Mouse (Mus musculus) ES-Bruce4 (cell line): ENCODE measurements at regions not wholly inside any gene's neighbourhood (a gene's known extent, or its start where the extent isn't known, plus 50 kb on each side); places are given as distances from the start of the nearest gene placed in this dataset.

Source experiments
- H3K27ac ChIP-seq: 2 replicates; pipeline ENCODE4 v1.5.1; 2012; ENCODE audit warnings: low read length, inconsistent platforms; ENCODE audit not compliant: insufficient read depth
- H3K27me3 ChIP-seq: 2 replicates; pipeline ENCODE4 v1.6.1; 2012; ENCODE audit warnings: mild to moderate bottlenecking, low read length, inconsistent platforms; ENCODE audit not compliant: control insufficient read depth, poor library complexity, insufficient read depth, severe bottlenecking
- H3K36me3 ChIP-seq: 2 replicates; pipeline ENCODE4 v1.6.1; 2012; ENCODE audit warnings: inconsistent platforms, mild to moderate bottlenecking, low read length, moderate library complexity; ENCODE audit not compliant: control insufficient read depth, poor library complexity, insufficient read depth, severe bottlenecking
- H3K4me1 ChIP-seq: one replicate; pipeline ENCODE4 v1.8.1; 2011; ENCODE audit warnings: low read length; ENCODE audit not compliant: control insufficient read depth, insufficient read depth
- H3K4me3 ChIP-seq: 2 replicates; pipeline ENCODE4 v1.5.1; 2011; ENCODE audit warnings: low read depth, mild to moderate bottlenecking, low read length
- H3K9ac ChIP-seq: 2 replicates; pipeline ENCODE4 v1.6.1; 2012; ENCODE audit warnings: low read depth, mild to moderate bottlenecking, inconsistent platforms; ENCODE audit not compliant: poor library complexity, severe bottlenecking
- H3K9me3 ChIP-seq: replicated peaks from 2 replicates; pipeline ENCODE4 v1.6.1; 2012; ENCODE audit warnings: mild to moderate bottlenecking, low read length, inconsistent platforms; ENCODE audit not compliant: control insufficient read depth, poor library complexity, insufficient read depth, severe bottlenecking
- CTCF ChIP-seq: IDR thresholded peaks from one replicate; pipeline ENCODE4 v1.8.1; 2011; ENCODE audit warnings: low read depth, low read length
- EP300 ChIP-seq: IDR thresholded peaks from 2 replicates; pipeline ENCODE4 v1.6.1; 2011; ENCODE audit warnings: low read depth, low read length; ENCODE audit not compliant: insufficient read depth
- POLR2A ChIP-seq: IDR thresholded peaks from one replicate; pipeline ENCODE4 v1.8.1; 2011; ENCODE audit warnings: low read length; ENCODE audit not compliant: insufficient read depth

DNA sequence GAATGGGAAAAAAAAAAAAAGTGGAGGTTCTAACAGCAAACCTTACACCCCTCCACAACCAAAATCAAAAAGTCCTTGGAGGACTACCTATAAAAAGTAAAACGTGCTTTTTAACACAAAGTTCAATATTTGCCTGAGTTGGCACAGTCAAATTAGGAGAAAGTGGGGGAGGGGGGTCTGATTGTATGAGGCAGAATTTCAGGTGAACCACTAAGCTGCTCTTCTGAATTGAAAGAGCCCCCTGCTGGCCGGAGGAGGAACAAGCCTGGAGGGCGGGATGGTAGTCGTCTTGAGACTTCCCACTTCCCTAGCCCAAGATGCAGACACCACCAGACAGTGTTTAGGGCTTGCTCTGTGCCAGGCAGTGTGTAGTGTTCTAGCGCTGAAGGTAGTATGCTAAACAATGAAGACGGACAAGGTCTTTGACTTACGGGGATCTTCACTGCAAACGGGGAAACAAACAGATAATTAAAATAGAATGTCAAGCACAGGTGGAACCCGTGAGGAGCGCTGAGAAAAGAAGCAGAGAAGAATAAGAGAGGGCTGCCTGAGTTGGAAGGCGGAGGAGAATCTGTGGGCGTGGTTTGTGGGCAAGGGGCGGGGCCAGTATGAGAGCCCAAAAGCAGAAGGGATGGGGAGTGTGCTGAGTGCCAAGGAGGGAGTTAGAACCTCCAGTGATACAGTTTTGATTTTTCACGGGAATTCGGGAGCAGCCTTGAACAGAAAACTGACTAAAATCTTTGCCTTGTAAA lies 69.8 kb upstream of the Nfe2l3 start:
- no peaks in the 10 kb centered on the region for H3K9me3 ChIP-seq
- H3K36me3 ChIP-seq, result no peaks in the 10 kb centered on the region
- TF ChIP-seq CTCF (peak; percentile 61), POLR2A (no peak), EP300 (no peak)
- no peak overlapping the region for H3K27ac ChIP-seq
- no peak overlapping the region for H3K9ac ChIP-seq
- no peaks in the 10 kb centered on the region for H3K4me1 ChIP-seq
- H3K4me3 ChIP-seq, result peak overlapping the region; percentile 60
- no peaks in the 10 kb centered on the region for H3K27me3 ChIP-seq

DNA sequence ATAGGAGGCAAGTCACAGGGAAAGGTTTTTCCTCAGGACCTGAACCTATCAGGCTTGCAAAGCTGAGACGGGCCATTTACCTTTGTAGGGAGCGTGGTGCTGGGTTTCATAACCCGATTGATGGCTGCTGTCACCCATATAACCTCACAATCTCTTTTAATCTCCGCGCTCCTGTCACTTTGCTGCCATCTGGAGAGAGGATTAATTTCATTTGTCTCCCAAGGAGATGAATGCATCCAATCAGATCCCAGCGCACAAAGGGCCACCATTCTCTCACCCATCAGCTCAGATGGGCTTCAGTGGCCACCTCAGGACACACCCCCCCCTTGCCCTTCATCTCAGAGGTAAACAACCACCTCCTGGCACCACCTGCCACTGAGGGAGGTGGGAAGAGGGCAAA lies 67.7 kb upstream of the Nfe2l3 start:
- no peak overlapping the region for H3K4me3 ChIP-seq
- no peak for TF ChIP-seq POLR2A
- no peak for TF ChIP-seq CTCF
- TF ChIP-seq EP300, result no peak
- no peak overlapping the region for H3K9ac ChIP-seq
- no peaks in the 10 kb centered on the region for H3K4me1 ChIP-seq
- H3K9me3 ChIP-seq, result no peaks in the 10 kb centered on the region
- H3K27ac ChIP-seq, result no peak overlapping the region
- no peaks in the 10 kb centered on the region for H3K27me3 ChIP-seq
- H3K36me3 ChIP-seq, result no peaks in the 10 kb centered on the region

DNA sequence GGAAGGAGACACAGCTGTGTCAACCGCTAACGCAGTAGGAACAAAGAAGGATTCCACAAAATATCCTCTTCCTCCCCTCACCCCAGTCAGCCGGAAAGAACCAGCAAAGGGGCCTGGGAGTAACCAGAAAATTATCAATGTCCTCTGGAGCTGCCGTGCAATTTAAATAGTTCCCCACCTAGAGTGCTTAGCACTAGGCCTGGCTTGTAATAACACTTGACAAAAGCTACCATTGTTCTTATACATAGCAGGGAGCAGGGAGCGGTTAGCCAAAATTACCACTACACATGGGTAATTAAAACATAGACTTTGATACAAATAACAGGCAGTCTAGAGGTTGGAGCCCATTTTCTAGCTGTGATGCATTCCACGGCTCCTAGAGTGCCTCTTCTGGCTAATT lies 62.7 kb upstream of the Nfe2l3 start:
- Histone ChIP-seq H3K36me3 (no peaks in the 10 kb centered on the region), H3K4me3 (no peak overlapping the region), H3K9me3 (no peaks in the 10 kb centered on the region), H3K27me3 (no peaks in the 10 kb centered on the region), H3K4me1 (no peaks in the 10 kb centered on the region), H3K9ac (no peak overlapping the region), H3K27ac (no peak overlapping the region)
- TF ChIP-seq EP300, result no peak
- no peak for TF ChIP-seq POLR2A
- no peak for TF ChIP-seq CTCF

DNA sequence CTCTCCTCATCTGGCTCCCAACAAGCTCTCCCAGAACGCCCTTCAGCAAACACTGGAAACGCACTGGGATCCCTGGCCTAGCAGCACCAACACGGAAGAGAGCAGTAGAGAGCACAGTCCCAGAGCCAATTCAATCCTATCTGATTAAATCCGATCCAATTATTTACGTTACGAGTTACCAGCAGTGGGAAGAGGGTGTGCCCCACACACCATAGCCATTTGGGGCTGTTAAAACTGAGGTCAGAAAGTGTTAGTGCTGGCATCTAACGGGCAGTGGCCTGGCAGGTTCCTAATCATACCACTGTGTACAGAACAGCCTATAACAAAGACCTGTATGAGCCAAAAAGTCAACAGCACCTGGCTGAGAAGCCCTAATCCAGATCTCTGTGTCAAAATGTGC lies 60.1 kb upstream of the Nfe2l3 start:
- H3K36me3 ChIP-seq, result no peaks in the 10 kb centered on the region
- H3K27me3 ChIP-seq, result no peaks in the 10 kb centered on the region
- no peak overlapping the region for H3K27ac ChIP-seq
- no peak overlapping the region for H3K9ac ChIP-seq
- no peaks in the 10 kb centered on the region for H3K9me3 ChIP-seq
- no peaks in the 10 kb centered on the region for H3K4me1 ChIP-seq
- no peak overlapping the region for H3K4me3 ChIP-seq
- TF ChIP-seq CTCF (no peak), EP300 (no peak), POLR2A (no peak)

DNA sequence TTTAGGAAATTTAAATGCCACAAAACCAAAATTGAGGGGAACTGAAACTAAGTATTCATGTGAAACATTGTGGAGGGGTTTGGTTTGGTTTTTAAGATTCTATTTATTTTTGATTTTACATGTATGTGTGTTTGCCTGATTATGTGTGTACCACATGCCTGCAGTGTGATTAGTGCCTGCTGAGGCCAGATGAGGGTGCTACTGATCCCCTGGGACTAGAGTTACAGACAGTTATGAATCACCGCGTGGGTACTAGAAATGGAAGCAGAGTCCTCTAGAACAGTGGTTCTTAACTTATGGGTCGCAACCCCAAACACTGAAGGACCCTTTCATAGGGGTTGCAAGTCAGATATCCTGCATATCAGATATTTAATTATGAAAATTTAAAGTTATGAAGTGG lies 54.0 kb upstream of the Nfe2l3 start:
- Histone ChIP-seq H3K9ac (no peak overlapping the region), H3K27ac (no peak overlapping the region), H3K4me3 (no peak overlapping the region), H3K27me3 (no peaks in the 10 kb centered on the region), H3K36me3 (no peaks in the 10 kb centered on the region), H3K4me1 (no peaks in the 10 kb centered on the region), H3K9me3 (no peaks in the 10 kb centered on the region)
- TF ChIP-seq CTCF, result peak; percentile 7
- TF ChIP-seq POLR2A, result no peak

DNA sequence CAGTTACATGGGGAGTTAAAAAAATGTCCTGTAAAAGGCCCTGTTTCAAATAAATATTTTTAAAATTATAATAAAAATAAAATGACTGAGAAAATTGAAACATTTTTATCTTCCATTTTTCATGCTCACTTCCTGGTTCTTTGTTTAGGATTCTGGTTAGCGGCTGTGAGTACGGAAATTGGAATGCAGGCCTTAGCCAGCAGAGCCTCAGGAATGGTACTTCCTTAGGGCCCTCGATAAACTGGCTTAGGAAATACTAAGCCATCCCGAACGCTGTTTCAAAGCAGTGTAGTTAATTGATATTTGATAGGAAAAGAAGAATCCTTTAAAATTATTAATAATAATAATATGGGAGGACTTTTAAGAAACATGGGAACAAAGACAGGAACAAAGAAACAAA lies 53.4 kb upstream of the Nfe2l3 start:
- no peaks in the 10 kb centered on the region for H3K27me3 ChIP-seq
- H3K27ac ChIP-seq, result no peak overlapping the region
- H3K36me3 ChIP-seq, result no peaks in the 10 kb centered on the region
- no peaks in the 10 kb centered on the region for H3K4me1 ChIP-seq
- no peaks in the 10 kb centered on the region for H3K9me3 ChIP-seq
- TF ChIP-seq CTCF (no peak), POLR2A (no peak), EP300 (no peak)
- no peak overlapping the region for H3K4me3 ChIP-seq
- peak overlapping the region; percentile 29; the same call in 1 of the 2 replicates for H3K9ac ChIP-seq
